Mouse (Mus musculus) cerebellum, adult 9-10 months (tissue): Measurements from ENCODE around the gene Esd.

ENCODE experiments used
- DNase-seq: peaks from one replicate; pipeline ENCODE4 v3.0.0; 2022

Gene Esd

DNA sequence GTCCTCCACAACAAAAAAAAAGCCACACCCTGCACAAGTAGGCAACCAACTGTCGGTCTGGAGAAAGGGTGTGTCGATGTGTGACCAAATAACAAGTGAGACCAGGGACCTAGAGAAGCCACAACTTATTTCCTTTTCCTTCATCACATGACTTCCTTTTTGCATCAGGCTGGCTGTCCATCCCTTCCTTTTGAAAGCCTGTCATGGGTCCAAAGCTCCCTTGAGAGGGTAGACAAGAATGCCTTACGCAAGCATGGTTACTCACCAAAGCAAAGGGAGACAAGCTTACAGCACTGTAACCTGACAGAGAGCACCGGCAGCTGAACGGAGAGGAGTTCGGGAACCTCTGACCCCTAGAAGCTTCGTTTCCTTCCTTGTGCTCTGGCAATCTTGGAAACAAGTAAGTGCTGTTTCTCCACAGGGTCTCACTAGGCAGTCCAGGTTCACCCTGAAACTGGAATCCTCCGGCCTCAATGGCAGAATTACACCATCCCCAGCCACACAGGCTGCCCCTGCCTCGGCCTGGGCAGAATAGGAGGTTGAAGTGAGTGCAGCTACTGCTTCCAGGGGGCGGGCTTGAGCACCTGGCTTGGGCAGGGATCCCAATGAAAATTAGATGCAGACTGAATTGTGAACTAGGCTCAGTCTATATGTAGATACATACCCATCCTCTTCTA is 65.4 kb downstream of the Esd start:
- no peak for DNase-seq

DNA sequence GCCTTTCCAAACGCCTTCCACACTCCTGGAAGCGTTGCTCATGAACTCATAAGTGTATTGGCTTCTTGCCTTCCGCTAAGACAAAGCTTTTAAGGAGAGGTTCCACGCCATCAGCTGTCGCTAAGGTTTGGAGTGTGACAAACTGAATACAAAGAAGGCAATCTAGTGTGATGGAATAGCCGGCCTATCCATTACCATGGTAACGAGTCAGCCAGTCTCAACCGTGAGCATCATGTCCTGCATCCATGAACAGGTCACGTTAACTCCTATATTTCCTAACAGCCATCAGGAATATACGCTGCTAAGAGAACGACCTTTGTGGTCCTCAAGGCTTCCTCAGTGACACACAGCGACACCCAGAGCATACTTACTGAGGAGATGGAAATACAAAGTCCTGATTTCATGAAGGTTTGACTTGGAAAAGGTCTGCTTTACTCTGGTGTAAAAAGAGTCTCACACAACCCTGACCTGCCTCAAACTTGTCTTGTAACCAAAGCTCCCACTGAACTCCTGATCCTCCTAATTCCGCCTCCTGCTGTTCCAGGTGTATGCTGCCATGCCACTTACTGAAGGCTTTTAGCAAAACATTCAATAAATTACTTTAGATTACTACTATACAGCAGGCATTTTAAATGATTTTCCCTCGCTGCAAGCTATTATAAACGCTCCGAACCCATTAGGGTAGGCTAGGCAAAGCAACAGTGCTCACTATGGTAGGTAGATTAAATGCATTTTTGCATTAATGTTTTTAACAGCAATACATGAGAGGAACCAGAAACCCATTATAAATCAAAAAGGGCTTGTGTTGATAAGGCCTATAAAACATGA is 66.2 kb downstream of the Esd start:
- DNase-seq: no peak
